Mouse (Mus musculus): ENCODE measurements around the gene Aqp9. TPM values are rescaled to one million over a fixed set of nuclear protein-coding genes. Genes with fewer than 3 reads are reported as not detected.

The Aqp9 gene
- total and polyA plus RNA-seq, 2 experiments from 2014 or later: 0.37 to 2.5 TPM

DNA sequence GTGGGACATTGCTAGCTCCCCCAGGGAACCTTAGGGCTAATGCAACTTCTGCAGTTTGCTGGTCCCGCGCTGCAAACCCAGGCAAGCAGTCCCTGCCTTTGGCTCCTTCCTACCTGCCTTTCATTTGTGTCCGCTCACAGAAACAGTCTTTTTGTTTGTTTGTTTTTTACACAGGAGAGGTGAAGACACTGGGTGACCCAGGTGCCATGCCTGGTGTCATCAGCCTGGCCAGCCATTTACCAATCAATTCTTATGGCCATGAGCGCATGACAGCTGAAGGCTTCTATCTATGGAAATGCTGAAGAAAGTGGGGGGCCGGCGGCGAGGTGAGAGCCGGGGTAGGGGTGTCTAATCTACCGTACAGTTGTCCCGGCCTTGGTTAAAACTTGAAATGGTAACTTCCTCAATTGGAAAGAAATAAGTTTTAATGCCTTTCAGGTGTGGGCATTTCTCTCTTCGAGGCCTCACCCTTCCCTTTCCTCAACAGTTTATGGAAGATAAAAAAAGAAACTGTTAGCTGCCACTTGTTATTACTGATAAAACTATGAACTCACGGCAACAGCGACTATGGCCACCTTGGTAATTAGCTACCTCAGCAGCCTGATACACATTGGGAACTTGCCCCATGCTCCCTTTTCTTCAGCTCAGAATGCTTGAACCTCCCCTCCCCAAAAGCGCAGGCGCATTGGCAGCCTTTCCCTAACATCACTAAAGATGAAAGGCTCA is 10.4 kb downstream of the Aqp9 start:
- no peak overlapping the region for H3K27ac ChIP-seq
- no peak overlapping the region for H3K4me3 ChIP-seq (ENCODE audit: low read length)
- H3K4me1 ChIP-seq (ENCODE audit: insufficient read depth, low read length): no peaks in the 10 kb centered on the region
- no peak overlapping the region for H3K4me2 ChIP-seq (ENCODE audit: low read depth, low read length)
- no peak for ATAC-seq
- TF ChIP-seq CTCF (IDR thresholded peaks at IDR 0.05; ENCODE audit: low read depth): no peak
- H3K9me3 ChIP-seq (ENCODE audit: low read length): no peaks in the 10 kb centered on the region
- no peaks in the 10 kb centered on the region for H3K27me3 ChIP-seq (ENCODE audit: insufficient read depth, low read length)
- WGBS: 92% methylated on average over 15 of the region's 15 CpGs
- DNase-seq (ENCODE audit: low spot score): no peak
- no peaks in the 10 kb centered on the region for H3K36me3 ChIP-seq (ENCODE audit: insufficient read depth, low read length)
- no peak overlapping the region for H3K9ac ChIP-seq (replicated peaks; ENCODE audit: low read length)

DNA sequence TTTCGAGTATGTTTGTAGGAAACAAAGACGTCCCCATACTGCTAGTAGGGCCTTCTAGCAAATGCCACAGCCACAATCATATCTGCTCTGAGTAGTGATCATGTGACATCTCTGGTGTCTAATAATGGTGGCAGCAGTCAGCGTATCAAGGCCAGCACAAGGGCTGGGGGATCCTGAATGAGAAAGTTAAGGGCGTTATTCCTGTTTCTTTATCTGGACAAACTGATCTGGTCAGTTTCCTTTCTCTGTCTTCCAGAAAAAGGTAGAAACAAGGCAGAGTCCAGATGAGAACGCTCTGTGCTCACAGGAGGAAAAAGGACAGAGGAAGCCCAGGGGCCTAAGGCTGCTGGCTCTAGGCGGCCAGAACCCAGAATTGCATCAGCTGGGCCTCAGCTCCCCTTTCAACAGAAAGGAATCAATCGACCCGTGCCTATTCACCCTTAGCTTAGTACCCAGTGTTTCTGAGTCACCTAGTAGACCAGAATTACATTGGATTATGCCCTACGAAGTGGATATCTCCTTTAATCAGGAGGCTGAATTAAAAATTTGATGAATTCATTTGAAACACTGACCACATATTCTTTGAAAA is 11.9 kb downstream of the Aqp9 start:
- Histone ChIP-seq H3K36me3 (ENCODE audit: insufficient read depth, low read length) (no peaks in the 10 kb centered on the region), H3K4me3 (ENCODE audit: low read length) (no peak overlapping the region), H3K9me3 (ENCODE audit: low read length) (no peaks in the 10 kb centered on the region), H3K4me1 (ENCODE audit: insufficient read depth, low read length) (no peaks in the 10 kb centered on the region), H3K9ac (replicated peaks; ENCODE audit: low read length) (no peak overlapping the region), H3K27ac (no peak overlapping the region), H3K4me2 (ENCODE audit: low read depth, low read length) (no peak overlapping the region), H3K27me3 (ENCODE audit: insufficient read depth, low read length) (no peaks in the 10 kb centered on the region)
- 83% methylated on average over 9 of the region's 9 CpGs for WGBS
- no peak for DNase-seq (ENCODE audit: low spot score)
- no peak for ATAC-seq
- TF ChIP-seq CTCF (IDR thresholded peaks at IDR 0.05; ENCODE audit: low read depth): no peak

- H3K27me3 ChIP-seq (ENCODE audit: insufficient read depth, low read length): no peaks in the 10 kb centered on the region
- H3K4me2 ChIP-seq (ENCODE audit: low read depth, low read length): no peak overlapping the region
- 91% methylated on average over 7 of the region's 7 CpGs for WGBS
- no peak overlapping the region for H3K27ac ChIP-seq
- no peak overlapping the region for H3K4me3 ChIP-seq (ENCODE audit: low read length)
- ATAC-seq (no peak), DNase-seq (ENCODE audit: low spot score) (no peak)
- H3K9ac ChIP-seq (replicated peaks; ENCODE audit: low read length): no peak overlapping the region
- no peaks in the 10 kb centered on the region for H3K9me3 ChIP-seq (ENCODE audit: low read length)
- H3K36me3 ChIP-seq (ENCODE audit: insufficient read depth, low read length): no peaks in the 10 kb centered on the region
- TF ChIP-seq CTCF (IDR thresholded peaks at IDR 0.05; ENCODE audit: low read depth): no peak
- H3K4me1 ChIP-seq (ENCODE audit: insufficient read depth, low read length): no peaks in the 10 kb centered on the region
These were observed 13.0 kb downstream of the Aqp9 start for GRCm38 (mm10) chr9:71155399-71156005.

GRCm38 (mm10) chr9:71151386-71151785 is 17.1 kb downstream of the Aqp9 start:
- Histone ChIP-seq H3K27me3 (ENCODE audit: insufficient read depth, low read length) (no peaks in the 10 kb centered on the region), H3K9me3 (ENCODE audit: low read length) (no peaks in the 10 kb centered on the region), H3K9ac (replicated peaks; ENCODE audit: low read length) (no peak overlapping the region), H3K27ac (no peak overlapping the region), H3K4me1 (ENCODE audit: insufficient read depth, low read length) (no peaks in the 10 kb centered on the region), H3K36me3 (ENCODE audit: insufficient read depth, low read length) (no peaks in the 10 kb centered on the region), H3K4me2 (ENCODE audit: low read depth, low read length) (no peak overlapping the region), H3K4me3 (ENCODE audit: low read length) (no peak overlapping the region)
- no peak for TF ChIP-seq CTCF (IDR thresholded peaks at IDR 0.05; ENCODE audit: low read depth)
- ATAC-seq (no peak), DNase-seq (ENCODE audit: low spot score) (no peak)
- 40% methylated on average over 6 of the region's 6 CpGs for WGBS

DNA sequence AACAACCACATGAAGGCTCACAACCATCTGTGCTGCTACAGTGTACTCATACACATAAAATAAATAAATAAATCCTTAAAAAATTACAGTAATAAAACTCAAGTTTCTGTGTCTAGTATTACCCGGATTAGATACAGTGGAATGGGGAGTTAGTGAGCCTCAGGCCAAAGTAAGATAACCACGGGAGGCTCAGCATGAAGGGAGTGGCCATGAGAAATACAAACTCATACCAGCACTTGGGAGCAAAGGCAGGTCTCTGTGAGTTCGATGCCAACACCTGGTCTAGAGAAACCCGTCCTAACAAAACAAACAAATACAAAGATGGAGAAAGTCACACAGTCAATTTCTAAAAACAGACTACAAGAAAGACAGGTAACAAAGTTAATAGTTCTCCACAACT is 18.3 kb downstream of the Aqp9 start:
- H3K9me3 ChIP-seq (ENCODE audit: low read length): no peaks in the 10 kb centered on the region
- no peak overlapping the region for H3K4me3 ChIP-seq (ENCODE audit: low read length)
- no peak overlapping the region for H3K9ac ChIP-seq (replicated peaks; ENCODE audit: low read length)
- H3K36me3 ChIP-seq (ENCODE audit: insufficient read depth, low read length): no peaks in the 10 kb centered on the region
- ATAC-seq: no peak
- H3K4me2 ChIP-seq (ENCODE audit: low read depth, low read length): no peak overlapping the region
- WGBS: 90% methylated on average over 4 of the region's 4 CpGs
- no peaks in the 10 kb centered on the region for H3K27me3 ChIP-seq (ENCODE audit: insufficient read depth, low read length)
- H3K4me1 ChIP-seq (ENCODE audit: insufficient read depth, low read length): no peaks in the 10 kb centered on the region
- no peak overlapping the region for H3K27ac ChIP-seq
- DNase-seq (ENCODE audit: low spot score): no peak
- TF ChIP-seq CTCF (IDR thresholded peaks at IDR 0.05; ENCODE audit: low read depth): no peak

GRCm38 (mm10) chr9:71148890-71149289 is 19.6 kb downstream of the Aqp9 start:
- H3K4me1 ChIP-seq (ENCODE audit: insufficient read depth, low read length): no peaks in the 10 kb centered on the region
- no peaks in the 10 kb centered on the region for H3K9me3 ChIP-seq (ENCODE audit: low read length)
- no peaks in the 10 kb centered on the region for H3K27me3 ChIP-seq (ENCODE audit: insufficient read depth, low read length)
- no peak for ATAC-seq
- DNase-seq (ENCODE audit: low spot score): no peak
- H3K36me3 ChIP-seq (ENCODE audit: insufficient read depth, low read length): no peaks in the 10 kb centered on the region
- no peak overlapping the region for H3K9ac ChIP-seq (replicated peaks; ENCODE audit: low read length)
- TF ChIP-seq CTCF (IDR thresholded peaks at IDR 0.05; ENCODE audit: low read depth): no peak
- H3K27ac ChIP-seq: no peak overlapping the region
- no peak overlapping the region for H3K4me3 ChIP-seq (ENCODE audit: low read length)
- no peak overlapping the region for H3K4me2 ChIP-seq (ENCODE audit: low read depth, low read length)

DNA sequence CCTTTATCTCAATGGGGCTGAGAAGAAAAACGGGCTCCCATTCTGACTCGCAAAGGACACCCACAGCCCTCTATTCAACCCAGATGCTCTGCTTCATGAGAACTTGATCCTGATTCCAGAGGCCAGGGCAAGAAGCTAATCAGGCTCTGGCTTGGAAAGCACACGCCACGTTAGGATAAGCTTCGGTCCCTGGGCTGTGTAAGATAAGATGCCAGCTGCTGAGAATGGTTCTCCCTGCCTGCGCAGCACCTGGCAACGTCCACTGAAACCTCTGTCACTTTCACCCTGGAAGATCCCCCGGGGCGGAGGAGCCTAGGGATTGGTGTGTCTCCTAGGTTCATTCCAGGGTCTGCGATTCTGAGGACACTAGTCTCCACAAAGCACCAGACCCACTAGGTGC is 22.3 kb downstream of the Aqp9 start:
- H3K4me1 ChIP-seq (ENCODE audit: insufficient read depth, low read length): no peaks in the 10 kb centered on the region
- TF ChIP-seq CTCF (IDR thresholded peaks at IDR 0.05; ENCODE audit: low read depth): no peak
- DNase-seq (ENCODE audit: low spot score) (no peak), ATAC-seq (no peak)
- no peaks in the 10 kb centered on the region for H3K9me3 ChIP-seq (ENCODE audit: low read length)
- H3K27me3 ChIP-seq (ENCODE audit: insufficient read depth, low read length): no peaks in the 10 kb centered on the region
- no peak overlapping the region for H3K4me2 ChIP-seq (ENCODE audit: low read depth, low read length)
- WGBS: 84% methylated on average over 10 of the region's 10 CpGs
- H3K27ac ChIP-seq: no peak overlapping the region
- no peak overlapping the region for H3K4me3 ChIP-seq (ENCODE audit: low read length)
- no peaks in the 10 kb centered on the region for H3K36me3 ChIP-seq (ENCODE audit: insufficient read depth, low read length)
- H3K9ac ChIP-seq (replicated peaks; ENCODE audit: low read length): no peak overlapping the region
